Mouse (Mus musculus) G1E (cell line): ENCODE measurements around the gene Fam198a.

Experiments used
- CTCF ChIP-seq: IDR thresholded peaks from 2 replicates; pipeline ENCODE4 v1.5.1; 2012; ENCODE audit warnings: low read depth, low read length, inconsistent platforms, mixed read lengths
- GATA1 ChIP-seq: IDR thresholded peaks from 2 replicates; pipeline ENCODE4 v1.6.1; 2012; ENCODE audit warnings: borderline replicate concordance, low read length, inconsistent platforms, mixed read lengths
- GATA2 ChIP-seq: IDR thresholded peaks from 2 replicates; pipeline ENCODE4 v1.6.1; 2012; ENCODE audit warnings: low read depth, low read length, inconsistent platforms, borderline replicate concordance
- POLR2AphosphoS5 ChIP-seq: IDR thresholded peaks from 2 replicates; pipeline ENCODE4 v1.6.1; 2012; ENCODE audit warnings: low read depth, low read length, inconsistent platforms; ENCODE audit not compliant: insufficient replicate concordance
- TAL1 ChIP-seq: conservative IDR thresholded peaks from 2 replicates; pipeline ENCODE4 v1.6.1; 2012; ENCODE audit warnings: low read depth, low read length, inconsistent platforms, mixed read lengths

DNA sequence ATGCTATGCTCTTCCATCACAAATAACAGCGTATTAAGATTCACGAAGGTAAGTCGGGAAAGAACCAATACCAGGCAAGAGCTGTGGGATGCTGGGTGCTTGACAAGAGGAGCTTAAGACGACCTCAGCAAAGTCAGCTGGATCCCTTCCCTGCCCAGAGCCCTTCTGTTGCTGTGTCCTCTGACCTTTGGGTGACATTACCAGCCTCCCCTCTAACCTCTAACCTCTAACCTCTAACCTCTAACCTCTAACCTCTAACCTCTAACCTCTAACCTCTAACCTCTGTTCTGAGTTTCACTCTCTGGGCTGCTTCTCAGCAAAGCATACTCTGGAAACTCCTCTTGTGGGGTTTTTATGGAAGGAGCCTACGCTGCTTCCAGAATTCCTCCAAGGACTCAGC lies 67.3 kb downstream of the Fam198a start:
- TF ChIP-seq CTCF (no peak), GATA1 (no peak), POLR2AphosphoS5 (no peak), TAL1 (no peak), GATA2 (no peak)
